Mouse (Mus musculus): ENCODE measurements around the gene F2rl1. TPM values are rescaled to one million over a fixed set of nuclear protein-coding genes. Genes with fewer than 3 reads are reported as not detected.

F2rl1 gene
- polyA plus RNA-seq, 1 experiment: 30.0 TPM

DNA sequence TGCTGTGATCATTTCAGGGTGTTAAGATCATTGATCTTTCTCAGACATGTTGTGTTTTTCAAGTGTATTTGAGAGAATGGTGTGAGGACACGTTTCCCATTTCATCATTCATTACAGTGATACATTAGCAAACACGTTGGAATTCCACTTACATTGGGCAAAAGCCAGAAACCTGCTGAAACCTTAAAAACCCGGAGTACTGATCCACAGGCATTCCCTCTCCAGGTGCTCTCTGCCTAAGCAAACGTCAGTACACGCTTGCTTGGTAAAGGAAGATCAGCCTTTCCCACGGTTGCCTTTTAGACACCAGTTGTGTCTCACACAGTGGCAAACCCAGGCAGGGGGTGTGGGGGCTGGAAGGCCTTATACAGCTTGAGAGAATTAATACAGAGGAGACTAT lies 21.2 kb upstream of the F2rl1 start:
- WGBS: 55% methylated on average over 6 of the region's 6 CpGs
- no peak overlapping the region for H3K27ac ChIP-seq (ENCODE audit: insufficient read depth, low read depth, low read length)

DNA sequence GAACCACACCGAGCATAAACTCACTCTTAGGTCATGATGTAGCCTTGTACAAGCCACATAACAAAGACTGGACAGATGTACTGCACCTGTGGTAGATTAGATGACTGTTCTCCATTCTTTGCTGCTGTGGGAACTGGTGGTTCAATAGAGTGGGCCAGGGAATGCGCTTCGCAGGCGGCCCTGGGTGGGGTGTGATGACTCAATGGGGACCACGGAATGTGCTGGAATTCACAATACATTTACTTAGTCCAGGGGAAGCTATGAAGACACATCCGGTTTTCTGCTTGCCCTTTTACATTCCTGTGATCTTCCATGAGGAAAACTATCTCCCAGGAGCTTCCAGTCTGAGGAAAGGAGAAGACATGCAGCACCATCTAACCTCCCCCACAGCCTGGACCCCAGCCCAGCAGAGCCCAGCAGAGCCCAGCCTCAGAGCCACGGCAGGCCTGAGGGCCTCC lies 20.7 kb upstream of the F2rl1 start:
- H3K27me3 ChIP-seq (ENCODE audit: control insufficient read depth, insufficient read depth, low read length): no peaks in the 10 kb centered on the region
- TF ChIP-seq CTCF (IDR thresholded peaks at IDR 0.05; ENCODE audit: extremely low read depth, insufficient read length, insufficient replicate concordance, low read depth, low read length): no peak
- no peak for TF ChIP-seq POLR2A (IDR thresholded peaks at IDR 0.05; ENCODE audit: low read depth, low read length)
- H3K4me3 ChIP-seq (ENCODE audit: low read depth, low read length): no peak overlapping the region
- 0 out of 2 replicates have a peak, but pooled peaks cover 2% of the 10 kb centered on the region for H3K4me1 ChIP-seq (ENCODE audit: control insufficient read depth, insufficient read depth, insufficient read length, low read length)
- H3K36me3 ChIP-seq (ENCODE audit: control insufficient read depth, insufficient read depth, low read length): no peaks in the 10 kb centered on the region
- whole genome bisulfite sequencing: 68% methylated on average over 7 of the region's 7 CpGs
- H3K27ac ChIP-seq (ENCODE audit: insufficient read depth, low read depth, low read length): no peak overlapping the region

More for the DNA sequence above, 21.2 kb upstream of the F2rl1 start:
- H3K27me3 ChIP-seq (ENCODE audit: control insufficient read depth, insufficient read depth, low read length): no peaks in the 10 kb centered on the region
- no peak for TF ChIP-seq POLR2A (IDR thresholded peaks at IDR 0.05; ENCODE audit: low read depth, low read length)
- TF ChIP-seq CTCF (IDR thresholded peaks at IDR 0.05; ENCODE audit: extremely low read depth, insufficient read length, insufficient replicate concordance, low read depth, low read length): no peak
- H3K4me1 ChIP-seq (ENCODE audit: control insufficient read depth, insufficient read depth, insufficient read length, low read length): 0 out of 2 replicates have a peak, but pooled peaks cover 2% of the 10 kb centered on the region
- no peaks in the 10 kb centered on the region for H3K36me3 ChIP-seq (ENCODE audit: control insufficient read depth, insufficient read depth, low read length)
- no peak overlapping the region for H3K4me3 ChIP-seq (ENCODE audit: low read depth, low read length)

DNA sequence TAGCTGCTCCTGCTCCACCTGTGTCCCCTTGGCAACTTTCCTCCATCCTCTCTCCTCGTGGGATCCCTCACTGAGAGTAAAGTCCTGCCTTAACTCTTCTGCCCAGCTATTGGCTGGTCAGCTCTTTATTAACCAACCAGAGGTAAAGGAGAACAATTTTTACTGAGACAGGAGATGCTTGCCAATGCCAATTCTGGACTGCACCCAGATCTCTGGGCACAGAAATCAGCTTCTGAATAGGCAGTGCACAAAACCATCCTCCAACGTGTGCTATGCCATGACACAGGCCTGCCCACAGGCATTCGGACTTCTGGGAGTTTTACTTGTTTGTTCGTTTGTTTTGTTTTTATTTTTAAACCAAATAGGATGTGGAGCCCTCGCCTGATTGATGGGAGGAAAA lies 13.0 kb upstream of the F2rl1 start:
- Histone ChIP-seq H3K27me3 (ENCODE audit: control insufficient read depth, insufficient read depth, low read length) (no peaks in the 10 kb centered on the region), H3K4me3 (ENCODE audit: low read depth, low read length) (no peak overlapping the region), H3K27ac (ENCODE audit: insufficient read depth, low read depth, low read length) (no peak overlapping the region), H3K36me3 (ENCODE audit: control insufficient read depth, insufficient read depth, low read length) (no peaks in the 10 kb centered on the region), H3K4me1 (ENCODE audit: control insufficient read depth, insufficient read depth, insufficient read length, low read length) (peaks cover 2% of the 10 kb centered on the region; the same call in 1 of the 2 replicates)
- TF ChIP-seq POLR2A (IDR thresholded peaks at IDR 0.05; ENCODE audit: low read depth, low read length) (no peak), CTCF (IDR thresholded peaks at IDR 0.05; ENCODE audit: extremely low read depth, insufficient read length, insufficient replicate concordance, low read depth, low read length) (no peak)
- WGBS: 68% methylated on average over 5 of the region's 5 CpGs

DNA sequence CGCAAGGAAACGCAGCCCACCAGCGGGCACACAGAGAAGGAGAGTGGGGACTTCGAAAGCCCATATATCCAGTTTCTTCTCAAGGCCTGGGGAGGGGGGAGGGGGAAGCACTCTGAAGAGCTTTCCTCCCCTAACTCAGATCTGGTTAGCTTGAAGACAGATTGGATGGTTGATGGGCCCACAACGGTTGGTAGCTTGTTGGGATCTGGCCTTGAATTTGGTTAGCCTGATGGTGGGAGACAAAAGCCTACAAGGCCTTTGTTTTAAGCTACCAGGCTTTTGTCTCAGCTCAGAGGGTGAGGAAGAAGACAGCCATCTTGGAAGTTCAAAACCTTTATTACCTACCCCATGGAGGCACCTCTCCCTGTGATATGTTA lies 11.1 kb upstream of the F2rl1 start:
- 58% methylated on average over 5 of the region's 5 CpGs for WGBS
- no peak overlapping the region for H3K4me3 ChIP-seq (ENCODE audit: low read depth, low read length)
- no peak overlapping the region for H3K27ac ChIP-seq (ENCODE audit: insufficient read depth, low read depth, low read length)
- no peaks in the 10 kb centered on the region for H3K36me3 ChIP-seq (ENCODE audit: control insufficient read depth, insufficient read depth, low read length)
- no peaks in the 10 kb centered on the region for H3K27me3 ChIP-seq (ENCODE audit: control insufficient read depth, insufficient read depth, low read length)
- H3K4me1 ChIP-seq (ENCODE audit: control insufficient read depth, insufficient read depth, insufficient read length, low read length): peaks cover 8% of the 10 kb centered on the region
- no peak for TF ChIP-seq CTCF (IDR thresholded peaks at IDR 0.05; ENCODE audit: extremely low read depth, insufficient read length, insufficient replicate concordance, low read depth, low read length)
- no peak for TF ChIP-seq POLR2A (IDR thresholded peaks at IDR 0.05; ENCODE audit: low read depth, low read length)

DNA sequence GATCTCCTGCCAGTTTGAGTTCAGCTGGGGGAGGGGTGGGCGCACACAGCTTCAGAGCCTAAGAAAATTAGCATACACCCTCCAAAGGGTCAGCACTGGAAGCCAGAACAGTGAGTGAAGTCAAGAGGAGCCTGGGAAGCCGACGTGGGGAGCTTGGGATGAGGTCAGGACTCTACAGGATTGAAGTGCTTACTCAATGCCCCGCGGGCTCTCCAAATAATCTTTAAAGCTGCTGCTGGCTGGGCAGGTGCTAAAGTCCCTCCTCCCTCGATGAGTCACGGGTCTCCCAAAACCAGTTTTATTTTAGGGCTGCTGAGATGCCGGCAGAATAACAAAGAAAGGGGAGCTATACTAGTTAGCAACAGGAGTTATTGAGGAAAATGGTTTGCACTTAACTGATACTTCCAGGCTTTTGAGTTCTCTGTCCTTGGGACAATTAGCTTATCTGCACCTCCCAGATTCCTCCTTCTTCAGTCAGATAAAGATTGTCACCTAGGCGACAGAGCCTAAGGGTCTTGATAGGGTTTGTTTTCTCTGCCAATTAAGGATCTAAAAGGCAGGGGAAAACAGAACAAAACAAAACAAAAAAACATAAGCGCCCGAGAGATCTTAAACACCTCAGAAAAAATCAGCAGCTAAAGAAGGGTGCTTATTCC lies 10.6 kb upstream of the F2rl1 start:
- Histone ChIP-seq H3K27me3 (ENCODE audit: control insufficient read depth, insufficient read depth, low read length) (no peaks in the 10 kb centered on the region), H3K27ac (ENCODE audit: insufficient read depth, low read depth, low read length) (no peak overlapping the region), H3K4me3 (ENCODE audit: low read depth, low read length) (no peak overlapping the region), H3K36me3 (ENCODE audit: control insufficient read depth, insufficient read depth, low read length) (no peaks in the 10 kb centered on the region), H3K4me1 (ENCODE audit: control insufficient read depth, insufficient read depth, insufficient read length, low read length) (peaks cover 9% of the 10 kb centered on the region)
- TF ChIP-seq CTCF (IDR thresholded peaks at IDR 0.05; ENCODE audit: extremely low read depth, insufficient read length, insufficient replicate concordance, low read depth, low read length): no peak
- TF ChIP-seq POLR2A (IDR thresholded peaks at IDR 0.05; ENCODE audit: low read depth, low read length): no peak
- 15% methylated on average over 11 of the region's 11 CpGs for WGBS

DNA sequence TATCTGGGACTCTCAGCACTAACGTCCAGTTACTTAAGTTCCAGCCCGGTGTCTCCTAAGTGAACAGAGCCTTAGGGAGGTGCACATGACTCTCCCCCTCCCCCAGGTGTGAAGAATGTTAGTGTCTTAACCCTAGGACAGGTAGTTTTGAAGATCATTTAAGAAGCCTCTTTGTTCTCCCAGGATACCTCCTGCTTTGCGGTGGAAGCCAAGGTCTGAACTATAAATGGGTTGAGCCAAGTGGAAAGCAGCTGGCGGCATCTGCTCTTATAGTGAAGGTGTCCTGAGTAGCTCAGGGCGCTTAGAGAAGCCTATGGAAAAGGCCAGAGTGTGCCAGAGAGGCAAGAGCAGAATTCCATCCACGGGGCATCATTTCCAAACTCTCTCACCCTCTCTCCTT lies 10.0 kb upstream of the F2rl1 start:
- no peak overlapping the region for H3K4me3 ChIP-seq (ENCODE audit: low read depth, low read length)
- 29% methylated on average over 6 of the region's 6 CpGs for WGBS
- no peaks in the 10 kb centered on the region for H3K36me3 ChIP-seq (ENCODE audit: control insufficient read depth, insufficient read depth, low read length)
- H3K27me3 ChIP-seq (ENCODE audit: control insufficient read depth, insufficient read depth, low read length): no peaks in the 10 kb centered on the region
- no peak overlapping the region for H3K27ac ChIP-seq (ENCODE audit: insufficient read depth, low read depth, low read length)
- H3K4me1 ChIP-seq (ENCODE audit: control insufficient read depth, insufficient read depth, insufficient read length, low read length): peaks cover 9% of the 10 kb centered on the region
- TF ChIP-seq POLR2A (IDR thresholded peaks at IDR 0.05; ENCODE audit: low read depth, low read length) (no peak), CTCF (IDR thresholded peaks at IDR 0.05; ENCODE audit: extremely low read depth, insufficient read length, insufficient replicate concordance, low read depth, low read length) (no peak)

DNA sequence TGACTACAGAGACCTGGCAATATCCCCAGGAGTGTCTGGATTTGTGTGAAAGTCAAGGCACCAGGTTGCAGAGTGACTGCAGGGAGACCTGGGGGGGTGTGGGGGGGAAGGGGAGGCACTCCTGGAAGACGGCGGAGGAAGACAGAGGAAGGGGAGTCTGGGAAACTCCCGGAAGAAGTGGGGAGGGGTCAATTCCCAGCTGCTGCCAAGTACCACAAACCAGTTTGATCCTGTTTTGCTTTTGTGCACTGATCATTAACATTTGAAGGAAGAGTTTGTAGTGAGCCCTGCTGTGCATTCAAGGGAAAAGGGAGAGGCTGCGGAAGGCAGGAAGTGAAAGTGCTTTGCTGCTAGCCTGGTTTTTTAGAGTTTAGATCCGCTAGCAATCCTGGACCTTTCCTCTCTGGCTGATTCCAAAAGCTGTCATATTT lies 9.1 kb upstream of the F2rl1 start:
- Histone ChIP-seq H3K4me1 (ENCODE audit: control insufficient read depth, insufficient read depth, insufficient read length, low read length) (peaks cover 9% of the 10 kb centered on the region), H3K4me3 (ENCODE audit: low read depth, low read length) (no peak overlapping the region), H3K27me3 (ENCODE audit: control insufficient read depth, insufficient read depth, low read length) (no peaks in the 10 kb centered on the region), H3K27ac (ENCODE audit: insufficient read depth, low read depth, low read length) (no peak overlapping the region), H3K36me3 (ENCODE audit: control insufficient read depth, insufficient read depth, low read length) (no peaks in the 10 kb centered on the region)
- TF ChIP-seq CTCF (IDR thresholded peaks at IDR 0.05; ENCODE audit: extremely low read depth, insufficient read length, insufficient replicate concordance, low read depth, low read length) (no peak), POLR2A (IDR thresholded peaks at IDR 0.05; ENCODE audit: low read depth, low read length) (no peak)
- 27% methylated on average over 5 of the region's 5 CpGs for WGBS

Measured in small intestine, adult 2 months (tissue).